Mouse (Mus musculus): ENCODE measurements around the gene Akap7. TPM values are rescaled to one million over a fixed set of nuclear protein-coding genes. Genes with fewer than 3 reads are reported as not detected.
A peak's percentile ranks its signal among the peaks of the same experiment; 100 is the strongest.
"Not testable (repeated sequence)": the region's sequence is repeated elsewhere in the genome, so short reads cannot be mapped to it uniquely, and the experiment has no call there.

Gene Akap7
- polyA plus RNA-seq, 1 experiment from 2014 or later: 20.7 TPM

- no peaks in the 10 kb centered on the region for H3K36me3 ChIP-seq (replicated peaks)
- H3K9ac ChIP-seq: no peak overlapping the region
- H3K9me3 ChIP-seq: no peaks in the 10 kb centered on the region
- WGBS: 90% methylated on average over 7 of the region's 7 CpGs
- H3K27ac ChIP-seq: no peak overlapping the region
- H3K4me3 ChIP-seq (replicated peaks): no peak overlapping the region
- H3K4me1 ChIP-seq: peaks cover 7% of the 10 kb centered on the region
- ATAC-seq (ENCODE audit: low FRiP score): no peak
- no peak overlapping the region; the same call in 1 of the 2 replicates for H3K4me2 ChIP-seq
- 0 out of 2 replicates have a peak, but pooled peaks cover 10% of the 10 kb centered on the region for H3K27me3 ChIP-seq
Measured at GRCm38 (mm10) chr10:25200691-25201090, 107.0 kb downstream of the Akap7 start.

- peak overlapping the region; percentile 53; the same call in 1 of the 2 replicates for H3K9ac ChIP-seq
- 15% methylated on average over 32 of the region's 32 CpGs for WGBS
- H3K4me2 ChIP-seq: peak overlapping the region; percentile 63
- H3K27me3 ChIP-seq: 0 out of 2 replicates have a peak, but pooled peaks cover 10% of the 10 kb centered on the region
- H3K27ac ChIP-seq: 0 out of 2 replicates have a peak overlapping the region, but pooled peaks have one; percentile 25
- peaks cover 7% of the 10 kb centered on the region for H3K4me1 ChIP-seq
- no peaks in the 10 kb centered on the region for H3K36me3 ChIP-seq (replicated peaks)
- H3K4me3 ChIP-seq (replicated peaks): peak overlapping the region; percentile 43
- peak; percentile 86 for ATAC-seq (ENCODE audit: low FRiP score)
- no peaks in the 10 kb centered on the region for H3K9me3 ChIP-seq
Measured at GRCm38 (mm10) chr10:25199510-25200353, 107.9 kb downstream of the Akap7 start.

- 91% methylated on average over 12 of the region's 12 CpGs for WGBS
- Histone ChIP-seq H3K27me3 (0 out of 2 replicates have a peak, but pooled peaks cover 10% of the 10 kb centered on the region), H3K4me2 (peak overlapping the region; percentile 19; the same call in 1 of the 2 replicates), H3K27ac (no peak overlapping the region), H3K9me3 (no peaks in the 10 kb centered on the region), H3K36me3 (replicated peaks) (no peaks in the 10 kb centered on the region), H3K4me3 (replicated peaks) (no peak overlapping the region), H3K4me1 (peaks cover 7% of the 10 kb centered on the region), H3K9ac (no peak overlapping the region)
- no peak for ATAC-seq (ENCODE audit: low FRiP score)
Measured at GRCm38 (mm10) chr10:25198575-25198974, 109.1 kb downstream of the Akap7 start.

- Histone ChIP-seq H3K4me1 (peaks cover 7% of the 10 kb centered on the region), H3K36me3 (replicated peaks) (no peaks in the 10 kb centered on the region), H3K27me3 (0 out of 2 replicates have a peak, but pooled peaks cover 10% of the 10 kb centered on the region), H3K27ac (no peak overlapping the region), H3K4me2 (no peak overlapping the region), H3K9ac (no peak overlapping the region), H3K9me3 (no peaks in the 10 kb centered on the region), H3K4me3 (replicated peaks) (no peak overlapping the region)
- ATAC-seq (ENCODE audit: low FRiP score): no peak
- 81% methylated on average over 9 of the region's 9 CpGs for WGBS
Measured at GRCm38 (mm10) chr10:25198048-25198447, 109.6 kb downstream of the Akap7 start.

- H3K9ac ChIP-seq: no peak overlapping the region
- H3K9me3 ChIP-seq: no peaks in the 10 kb centered on the region
- no peak overlapping the region for H3K4me3 ChIP-seq (replicated peaks)
- 87% methylated on average over 5 of the region's 5 CpGs for WGBS
- no peaks in the 10 kb centered on the region for H3K4me1 ChIP-seq
- no peaks in the 10 kb centered on the region for H3K27me3 ChIP-seq
- no peaks in the 10 kb centered on the region for H3K36me3 ChIP-seq (replicated peaks)
- no peak for ATAC-seq (ENCODE audit: low FRiP score)
- no peak overlapping the region for H3K27ac ChIP-seq
- no peak overlapping the region for H3K4me2 ChIP-seq
Measured at GRCm38 (mm10) chr10:25192180-25193073, 115.2 kb downstream of the Akap7 start.

- no peaks in the 10 kb centered on the region for H3K4me1 ChIP-seq
- H3K9me3 ChIP-seq: no peaks in the 10 kb centered on the region
- H3K27me3 ChIP-seq: no peaks in the 10 kb centered on the region
- H3K4me2 ChIP-seq: no peak overlapping the region
- ATAC-seq (ENCODE audit: low FRiP score): no peak
- H3K9ac ChIP-seq: no peak overlapping the region
- no peak overlapping the region for H3K27ac ChIP-seq
- no peak overlapping the region for H3K4me3 ChIP-seq (replicated peaks)
- 95% methylated on average over 4 of the region's 4 CpGs for WGBS
- H3K36me3 ChIP-seq (replicated peaks): no peaks in the 10 kb centered on the region
Measured at GRCm38 (mm10) chr10:25191166-25191565, 116.5 kb downstream of the Akap7 start.

- ATAC-seq (ENCODE audit: low FRiP score); H3K27me3 ChIP-seq; H3K4me1 ChIP-seq; H3K9me3 ChIP-seq; H3K9ac ChIP-seq; H3K4me3 ChIP-seq (replicated peaks); H3K36me3 ChIP-seq (replicated peaks); H3K27ac ChIP-seq; H3K4me2 ChIP-seq: not testable (repeated sequence)
- WGBS: 62% methylated on average over 9 of the region's 9 CpGs
Measured at GRCm38 (mm10) chr10:25186240-25186639, 121.4 kb downstream of the Akap7 start.

GRCm38 (mm10) chr10:25185691-25186090 lies 122.0 kb downstream of the Akap7 start:
- Histone ChIP-seq H3K4me3 (replicated peaks) (no peak overlapping the region), H3K4me1 (no peaks in the 10 kb centered on the region), H3K4me2 (no peak overlapping the region), H3K9me3 (no peaks in the 10 kb centered on the region), H3K36me3 (replicated peaks) (no peaks in the 10 kb centered on the region), H3K27ac (no peak overlapping the region), H3K9ac (no peak overlapping the region), H3K27me3 (no peaks in the 10 kb centered on the region)
- whole genome bisulfite sequencing: 90% methylated on average over 4 of the region's 4 CpGs
- no peak for ATAC-seq (ENCODE audit: low FRiP score)

GRCm38 (mm10) chr10:25184819-25185603 lies 122.7 kb downstream of the Akap7 start:
- Histone ChIP-seq H3K4me2 (no peak overlapping the region), H3K36me3 (replicated peaks) (no peaks in the 10 kb centered on the region), H3K27ac (no peak overlapping the region), H3K27me3 (no peaks in the 10 kb centered on the region), H3K9ac (no peak overlapping the region), H3K4me3 (replicated peaks) (no peak overlapping the region), H3K9me3 (no peaks in the 10 kb centered on the region), H3K4me1 (no peaks in the 10 kb centered on the region)
- WGBS: 80% methylated on average over 10 of the region's 10 CpGs
- ATAC-seq (ENCODE audit: low FRiP score): no peak

- Histone ChIP-seq H3K27ac (no peak overlapping the region), H3K4me1 (no peaks in the 10 kb centered on the region), H3K27me3 (no peaks in the 10 kb centered on the region), H3K36me3 (replicated peaks) (no peaks in the 10 kb centered on the region), H3K9ac (no peak overlapping the region), H3K4me3 (replicated peaks) (no peak overlapping the region), H3K4me2 (no peak overlapping the region), H3K9me3 (no peaks in the 10 kb centered on the region)
- no peak for ATAC-seq (ENCODE audit: low FRiP score)
- WGBS: 94% methylated on average over 6 of the region's 6 CpGs
Measured at GRCm38 (mm10) chr10:25183271-25183670, 124.4 kb downstream of the Akap7 start.

- 80% methylated on average over 4 of the region's 4 CpGs for WGBS
- ATAC-seq (ENCODE audit: low FRiP score): no peak
- no peaks in the 10 kb centered on the region for H3K9me3 ChIP-seq
- H3K4me3 ChIP-seq (replicated peaks): no peak overlapping the region
- no peaks in the 10 kb centered on the region for H3K36me3 ChIP-seq (replicated peaks)
- H3K4me1 ChIP-seq: no peaks in the 10 kb centered on the region
- no peak overlapping the region for H3K27ac ChIP-seq
- no peak overlapping the region for H3K9ac ChIP-seq
- no peaks in the 10 kb centered on the region for H3K27me3 ChIP-seq
- H3K4me2 ChIP-seq: no peak overlapping the region
Measured at GRCm38 (mm10) chr10:25179030-25179429, 128.6 kb downstream of the Akap7 start.

- no peak overlapping the region for H3K9ac ChIP-seq
- no peaks in the 10 kb centered on the region for H3K4me1 ChIP-seq
- H3K27ac ChIP-seq: no peak overlapping the region
- no peak for ATAC-seq (ENCODE audit: low FRiP score)
- H3K36me3 ChIP-seq (replicated peaks): no peaks in the 10 kb centered on the region
- 95% methylated on average over 5 of the region's 5 CpGs for WGBS
- H3K27me3 ChIP-seq: no peaks in the 10 kb centered on the region
- H3K4me2 ChIP-seq: no peak overlapping the region
- H3K9me3 ChIP-seq: no peaks in the 10 kb centered on the region
- no peak overlapping the region for H3K4me3 ChIP-seq (replicated peaks)
Measured at GRCm38 (mm10) chr10:25177270-25177669, 130.4 kb downstream of the Akap7 start.

Data from forebrain, embryonic 12.5 days (tissue).